Mouse (Mus musculus): ENCODE results near the gene Echdc3. TPM values are rescaled to one million over a fixed set of nuclear protein-coding genes. Genes with fewer than 3 reads are reported as not detected.

The Echdc3 gene
- polyA plus RNA-seq, 1 experiment from 2014 or later: 0.80 TPM

DNA sequence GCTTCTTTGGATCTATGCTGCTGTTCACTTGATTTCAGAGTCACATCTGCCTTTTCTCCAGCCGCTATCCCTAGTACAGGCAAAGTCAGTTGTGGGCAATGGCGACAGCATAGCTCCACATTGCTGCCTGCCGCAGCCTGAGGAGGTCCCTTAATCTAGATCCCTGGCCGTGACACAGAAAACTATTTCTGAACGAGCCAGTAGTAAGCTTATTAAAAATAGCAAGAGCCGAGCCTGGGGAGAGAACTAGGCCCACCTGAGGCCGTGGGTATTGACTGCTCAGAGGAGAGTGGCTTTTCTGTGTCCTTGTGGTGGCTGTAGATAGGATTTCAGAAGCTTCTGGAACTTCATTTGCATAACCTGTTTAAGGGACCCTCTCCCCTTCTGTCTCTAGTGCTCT lies 19.9 kb upstream of the Echdc3 start:
- Histone ChIP-seq H3K9ac (replicated peaks; ENCODE audit: low read depth, low read length) (no peak overlapping the region), H3K4me1 (ENCODE audit: control insufficient read depth, insufficient read depth, low read length) (no peaks in the 10 kb centered on the region), H3K4me3 (ENCODE audit: low read depth, low read length) (no peak overlapping the region), H3K27ac (ENCODE audit: low read depth, low read length) (no peak overlapping the region), H3K36me3 (ENCODE audit: control insufficient read depth, insufficient read depth, low read length) (no peaks in the 10 kb centered on the region), H3K4me2 (ENCODE audit: low read depth, low read length) (no peak overlapping the region), H3K9me3 (ENCODE audit: control insufficient read depth, low read length) (no peaks in the 10 kb centered on the region), H3K27me3 (ENCODE audit: control insufficient read depth, insufficient read depth, low read length) (no peaks in the 10 kb centered on the region)
- no peak for ATAC-seq (ENCODE audit: low read depth)
- 91% methylated on average over 7 of the region's 7 CpGs for WGBS

DNA sequence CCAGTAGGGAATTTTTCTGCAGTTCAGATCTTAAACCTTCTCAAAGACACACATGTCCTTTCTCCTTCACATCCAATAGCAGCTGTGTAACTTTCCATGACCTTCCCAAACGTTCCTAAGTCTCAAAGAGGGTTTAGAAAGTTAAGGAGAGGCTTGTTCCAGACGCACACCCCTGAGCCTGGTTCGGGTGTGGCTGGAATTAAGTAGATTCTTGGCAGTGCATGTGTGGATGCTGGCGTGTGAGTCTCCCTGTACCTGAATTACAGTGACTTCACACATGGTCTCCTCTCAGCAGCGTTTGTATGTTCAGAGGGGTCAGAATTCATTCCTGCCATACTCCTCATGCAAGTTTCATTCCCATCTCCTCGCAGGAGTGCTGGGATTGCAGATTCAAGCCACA lies 18.0 kb upstream of the Echdc3 start:
- ATAC-seq (ENCODE audit: low read depth): no peak

DNA sequence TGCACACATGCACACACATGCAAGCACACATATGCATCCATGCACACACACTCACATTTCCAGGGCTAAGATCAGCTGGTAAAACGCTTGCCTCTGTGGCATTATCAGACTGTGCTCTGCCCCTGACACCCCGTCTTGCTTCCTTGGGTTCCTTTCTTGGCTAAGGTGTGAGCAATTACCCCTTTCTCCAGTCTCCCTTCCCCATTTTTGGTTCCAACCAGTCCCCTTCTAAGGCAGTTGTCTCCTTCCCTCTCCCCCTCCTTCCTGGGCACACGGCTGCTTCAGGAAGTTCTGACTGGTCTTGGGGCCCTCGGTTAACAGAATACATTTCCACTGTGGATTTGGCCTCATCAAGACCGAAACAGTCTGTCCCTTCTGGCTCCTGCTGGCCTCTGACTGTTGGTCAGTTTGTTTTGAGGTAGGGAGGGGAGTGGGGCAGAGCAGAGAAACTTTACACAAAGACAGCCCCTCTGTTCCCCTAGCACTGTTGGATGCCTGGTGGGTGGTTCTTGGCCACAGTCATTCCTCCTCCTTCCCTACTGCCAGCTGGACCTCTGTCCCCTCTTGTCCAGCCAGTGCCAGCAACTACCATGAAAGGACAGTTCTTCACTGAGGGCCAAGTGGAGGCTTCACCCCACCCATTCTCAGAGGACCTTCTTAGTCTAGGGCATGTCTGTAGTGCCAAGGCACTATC lies 16.9 kb upstream of the Echdc3 start:
- Histone ChIP-seq H3K27ac (ENCODE audit: low read depth, low read length) (no peak overlapping the region), H3K4me1 (ENCODE audit: control insufficient read depth, insufficient read depth, low read length) (no peaks in the 10 kb centered on the region), H3K4me2 (ENCODE audit: low read depth, low read length) (no peak overlapping the region), H3K27me3 (ENCODE audit: control insufficient read depth, insufficient read depth, low read length) (no peaks in the 10 kb centered on the region), H3K9ac (replicated peaks; ENCODE audit: low read depth, low read length) (no peak overlapping the region), H3K9me3 (ENCODE audit: control insufficient read depth, low read length) (no peaks in the 10 kb centered on the region), H3K36me3 (ENCODE audit: control insufficient read depth, insufficient read depth, low read length) (no peaks in the 10 kb centered on the region), H3K4me3 (ENCODE audit: low read depth, low read length) (no peak overlapping the region)
- 79% methylated on average over 5 of the region's 5 CpGs for WGBS
- no peak for ATAC-seq (ENCODE audit: low read depth)

More for the DNA sequence above, 18.0 kb upstream of the Echdc3 start:
- WGBS: 86% methylated on average over 6 of the region's 6 CpGs
- Histone ChIP-seq H3K4me1 (ENCODE audit: control insufficient read depth, insufficient read depth, low read length) (no peaks in the 10 kb centered on the region), H3K4me3 (ENCODE audit: low read depth, low read length) (no peak overlapping the region), H3K27me3 (ENCODE audit: control insufficient read depth, insufficient read depth, low read length) (no peaks in the 10 kb centered on the region), H3K4me2 (ENCODE audit: low read depth, low read length) (no peak overlapping the region), H3K27ac (ENCODE audit: low read depth, low read length) (no peak overlapping the region), H3K36me3 (ENCODE audit: control insufficient read depth, insufficient read depth, low read length) (no peaks in the 10 kb centered on the region), H3K9ac (replicated peaks; ENCODE audit: low read depth, low read length) (no peak overlapping the region), H3K9me3 (ENCODE audit: control insufficient read depth, low read length) (no peaks in the 10 kb centered on the region)

DNA sequence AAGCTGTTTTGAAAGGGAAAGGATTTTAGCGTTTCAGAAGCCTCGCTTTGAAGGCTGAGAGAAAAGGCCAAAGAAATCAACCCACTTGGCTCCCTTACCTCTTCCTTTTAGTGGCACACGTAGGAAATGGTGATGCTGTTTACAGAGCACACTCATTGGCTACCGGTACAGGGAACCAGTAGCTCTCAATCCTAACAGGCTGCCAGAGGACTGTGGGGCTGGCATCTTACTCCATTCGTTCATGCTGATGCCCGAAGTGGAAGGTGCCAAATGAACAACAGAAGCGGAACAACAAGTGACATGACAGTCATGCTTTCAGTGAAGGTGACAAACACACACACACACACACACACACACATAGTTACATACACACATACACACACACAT lies 14.2 kb upstream of the Echdc3 start:
- Histone ChIP-seq H3K9ac (replicated peaks; ENCODE audit: low read depth, low read length) (no peak overlapping the region), H3K9me3 (ENCODE audit: control insufficient read depth, low read length) (no peaks in the 10 kb centered on the region), H3K27ac (ENCODE audit: low read depth, low read length) (no peak overlapping the region), H3K4me1 (ENCODE audit: control insufficient read depth, insufficient read depth, low read length) (no peaks in the 10 kb centered on the region), H3K36me3 (ENCODE audit: control insufficient read depth, insufficient read depth, low read length) (no peaks in the 10 kb centered on the region), H3K4me3 (ENCODE audit: low read depth, low read length) (no peak overlapping the region), H3K4me2 (ENCODE audit: low read depth, low read length) (no peak overlapping the region), H3K27me3 (ENCODE audit: control insufficient read depth, insufficient read depth, low read length) (no peaks in the 10 kb centered on the region)
- ATAC-seq (ENCODE audit: low read depth): no peak
- WGBS: 75% methylated on average over 7 of the region's 7 CpGs

DNA sequence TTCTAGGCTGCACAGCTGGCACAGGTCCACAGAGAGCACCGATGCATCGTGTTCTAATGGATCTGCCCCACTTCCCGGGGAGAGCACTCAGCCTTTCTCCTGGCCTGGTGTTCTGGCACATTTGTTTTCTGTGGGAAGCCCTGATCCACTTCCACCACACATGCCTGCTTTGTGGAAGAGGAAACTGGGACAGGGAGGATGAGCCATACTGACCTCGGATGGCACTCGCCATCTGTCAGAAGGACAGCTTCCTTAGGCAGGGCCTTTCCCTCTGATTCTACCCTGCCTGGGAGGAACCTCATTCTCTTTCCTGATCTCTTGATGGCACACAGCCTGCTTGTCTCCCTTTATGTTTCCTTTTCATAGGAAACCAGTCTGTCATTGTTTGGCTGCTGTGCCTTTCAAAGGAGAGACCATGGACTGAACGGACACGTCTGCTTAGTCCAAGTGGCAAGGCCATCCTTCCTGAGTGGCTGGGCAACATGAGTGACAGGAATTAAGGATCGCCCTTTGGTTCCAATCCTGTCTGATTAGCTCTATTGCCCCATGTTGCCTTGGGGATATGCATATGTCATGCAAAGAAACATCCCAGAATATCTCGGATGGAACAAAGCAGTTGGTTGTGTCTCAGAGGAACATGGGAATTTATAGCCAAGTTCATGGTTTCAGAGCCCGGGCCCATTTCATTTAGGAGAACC lies 13.7 kb upstream of the Echdc3 start:
- H3K27me3 ChIP-seq (ENCODE audit: control insufficient read depth, insufficient read depth, low read length): no peaks in the 10 kb centered on the region
- H3K9me3 ChIP-seq (ENCODE audit: control insufficient read depth, low read length): no peaks in the 10 kb centered on the region
- 58% methylated on average over 10 of the region's 10 CpGs for WGBS
- ATAC-seq (ENCODE audit: low read depth): no peak
- H3K4me2 ChIP-seq (ENCODE audit: low read depth, low read length): no peak overlapping the region
- no peak overlapping the region; the same call in 1 of the 2 replicates for H3K27ac ChIP-seq (ENCODE audit: low read depth, low read length)
- H3K9ac ChIP-seq (replicated peaks; ENCODE audit: low read depth, low read length): no peak overlapping the region
- H3K36me3 ChIP-seq (ENCODE audit: control insufficient read depth, insufficient read depth, low read length): no peaks in the 10 kb centered on the region
- no peak overlapping the region for H3K4me3 ChIP-seq (ENCODE audit: low read depth, low read length)
- H3K4me1 ChIP-seq (ENCODE audit: control insufficient read depth, insufficient read depth, low read length): no peaks in the 10 kb centered on the region

DNA sequence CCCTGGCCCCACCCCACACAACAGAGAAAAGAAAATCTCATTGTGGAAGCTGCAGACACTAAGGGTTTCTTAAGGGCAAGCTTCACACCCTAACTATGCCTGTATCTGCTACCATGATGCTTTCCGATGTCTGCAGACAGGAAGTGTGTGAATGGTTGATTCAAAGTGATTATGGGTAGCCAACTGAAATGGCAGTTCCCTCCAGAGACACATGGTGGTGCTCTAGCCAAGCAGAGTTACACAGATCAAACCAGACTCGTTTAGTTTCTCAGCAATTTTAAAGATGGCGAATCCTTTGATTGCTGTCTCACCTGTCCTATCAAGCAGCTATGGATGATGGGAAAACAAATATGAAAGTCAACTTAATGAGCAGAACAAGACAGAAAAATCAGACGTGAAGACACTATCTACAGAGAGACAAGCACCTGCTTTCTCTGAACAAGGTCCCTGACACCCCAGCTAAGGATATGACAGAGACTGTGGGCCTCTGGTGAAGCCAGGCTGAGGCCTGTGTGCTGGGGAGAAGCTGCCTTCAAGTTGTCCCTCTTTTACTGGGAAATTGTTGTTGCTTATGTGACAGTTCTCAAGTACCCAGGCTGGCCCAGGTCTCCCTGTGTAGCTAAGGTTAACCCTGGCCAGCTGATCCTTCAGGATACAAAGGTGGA lies 7.4 kb upstream of the Echdc3 start:
- no peaks in the 10 kb centered on the region for H3K9me3 ChIP-seq (ENCODE audit: control insufficient read depth, low read length)
- no peak overlapping the region for H3K9ac ChIP-seq (replicated peaks; ENCODE audit: low read depth, low read length)
- H3K27me3 ChIP-seq (ENCODE audit: control insufficient read depth, insufficient read depth, low read length): no peaks in the 10 kb centered on the region
- WGBS: 10% methylated on average over 4 of the region's 4 CpGs
- H3K4me1 ChIP-seq (ENCODE audit: control insufficient read depth, insufficient read depth, low read length): no peaks in the 10 kb centered on the region
- no peak overlapping the region for H3K4me3 ChIP-seq (ENCODE audit: low read depth, low read length)
- ATAC-seq (ENCODE audit: low read depth): peak; percentile 87
- no peak overlapping the region for H3K4me2 ChIP-seq (ENCODE audit: low read depth, low read length)
- H3K27ac ChIP-seq (ENCODE audit: low read depth, low read length): no peak overlapping the region
- no peaks in the 10 kb centered on the region for H3K36me3 ChIP-seq (ENCODE audit: control insufficient read depth, insufficient read depth, low read length)

DNA sequence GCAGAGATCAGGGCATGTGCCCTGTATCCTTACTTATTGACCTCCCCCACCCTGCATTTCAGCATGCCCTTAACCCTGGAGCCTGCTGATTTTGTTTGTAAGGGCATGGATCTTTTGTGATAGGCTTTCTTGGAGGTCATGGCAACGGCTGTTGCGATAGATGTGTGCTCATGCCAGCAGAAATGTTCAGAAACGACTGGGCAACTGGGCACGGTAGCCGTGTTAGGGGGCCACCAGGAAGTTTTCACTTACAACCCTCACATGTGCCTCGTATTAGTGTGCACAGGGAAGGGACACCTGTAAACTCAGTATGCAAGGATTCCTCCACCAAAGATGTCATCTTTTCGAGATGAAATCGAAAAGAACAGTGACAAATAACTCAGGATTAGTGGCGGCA lies 508 bp downstream of the Echdc3 start:
- Histone ChIP-seq H3K9ac (replicated peaks; ENCODE audit: low read depth, low read length) (no peak overlapping the region; the same call in 1 of the 2 replicates), H3K36me3 (ENCODE audit: control insufficient read depth, insufficient read depth, low read length) (no peaks in the 10 kb centered on the region), H3K27ac (ENCODE audit: low read depth, low read length) (peak overlapping the region; percentile 0), H3K27me3 (ENCODE audit: control insufficient read depth, insufficient read depth, low read length) (no peaks in the 10 kb centered on the region), H3K4me1 (ENCODE audit: control insufficient read depth, insufficient read depth, low read length) (0 out of 2 replicates have a peak, but pooled peaks cover 3% of the 10 kb centered on the region), H3K4me3 (ENCODE audit: low read depth, low read length) (peak overlapping the region; percentile 15), H3K4me2 (ENCODE audit: low read depth, low read length) (peak overlapping the region; percentile 39), H3K9me3 (ENCODE audit: control insufficient read depth, low read length) (no peaks in the 10 kb centered on the region)
- 52% methylated on average over 9 of the region's 9 CpGs for WGBS
- ATAC-seq (ENCODE audit: low read depth): peak; percentile 31

DNA sequence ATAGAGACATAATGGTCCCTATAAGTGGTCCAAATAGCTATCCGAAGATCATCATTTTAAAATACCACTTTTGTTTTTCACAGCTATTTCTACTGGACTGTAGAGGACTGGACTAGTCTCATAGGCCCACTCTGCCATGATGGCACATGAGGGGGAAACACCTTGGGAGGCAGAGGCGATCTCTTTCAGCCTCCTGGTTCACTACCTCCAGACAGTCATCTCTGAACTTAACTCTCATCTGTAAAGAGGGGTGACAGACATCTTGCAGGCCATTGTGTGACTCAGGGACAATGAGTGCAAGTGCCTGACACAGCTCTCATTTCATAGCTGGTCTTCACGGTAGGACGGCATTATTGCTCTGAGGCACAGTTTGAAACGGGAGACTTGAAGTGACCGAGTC lies 2.0 kb downstream of the Echdc3 start:
- no peaks in the 10 kb centered on the region for H3K36me3 ChIP-seq (ENCODE audit: control insufficient read depth, insufficient read depth, low read length)
- no peak overlapping the region for H3K27ac ChIP-seq (ENCODE audit: low read depth, low read length)
- no peaks in the 10 kb centered on the region for H3K27me3 ChIP-seq (ENCODE audit: control insufficient read depth, insufficient read depth, low read length)
- 0 out of 2 replicates have a peak, but pooled peaks cover 3% of the 10 kb centered on the region for H3K4me1 ChIP-seq (ENCODE audit: control insufficient read depth, insufficient read depth, low read length)
- no peak overlapping the region for H3K4me2 ChIP-seq (ENCODE audit: low read depth, low read length)
- no peak overlapping the region for H3K9ac ChIP-seq (replicated peaks; ENCODE audit: low read depth, low read length)
- no peak for ATAC-seq (ENCODE audit: low read depth)
- WGBS: 84% methylated on average over 6 of the region's 6 CpGs
- no peak overlapping the region for H3K4me3 ChIP-seq (ENCODE audit: low read depth, low read length)
- no peaks in the 10 kb centered on the region for H3K9me3 ChIP-seq (ENCODE audit: control insufficient read depth, low read length)

DNA sequence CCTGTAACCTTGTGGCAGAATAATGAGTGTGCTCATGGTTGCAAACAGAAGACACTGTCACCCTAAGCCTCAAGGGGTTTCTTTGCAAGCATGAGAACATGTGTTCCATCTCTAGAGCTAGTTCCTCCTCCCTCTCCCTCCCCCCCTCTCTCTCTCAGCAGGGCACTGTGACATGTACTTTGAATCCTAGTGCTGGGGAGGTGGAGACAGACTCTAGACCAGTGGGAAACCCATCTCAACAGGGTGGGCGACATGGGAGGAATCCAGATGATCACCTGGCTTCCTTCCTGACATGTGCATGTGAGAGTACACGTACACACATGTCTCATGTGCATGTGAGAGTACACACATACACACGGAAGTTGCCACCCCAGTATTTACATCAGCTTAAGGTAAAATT lies 3.1 kb downstream of the Echdc3 start:
- Histone ChIP-seq H3K27ac (ENCODE audit: low read depth, low read length) (no peak overlapping the region), H3K4me3 (ENCODE audit: low read depth, low read length) (no peak overlapping the region), H3K36me3 (ENCODE audit: control insufficient read depth, insufficient read depth, low read length) (no peaks in the 10 kb centered on the region), H3K9ac (replicated peaks; ENCODE audit: low read depth, low read length) (no peak overlapping the region), H3K4me2 (ENCODE audit: low read depth, low read length) (no peak overlapping the region), H3K27me3 (ENCODE audit: control insufficient read depth, insufficient read depth, low read length) (no peaks in the 10 kb centered on the region), H3K9me3 (ENCODE audit: control insufficient read depth, low read length) (no peaks in the 10 kb centered on the region), H3K4me1 (ENCODE audit: control insufficient read depth, insufficient read depth, low read length) (0 out of 2 replicates have a peak, but pooled peaks cover 3% of the 10 kb centered on the region)
- ATAC-seq (ENCODE audit: low read depth): no peak
- 87% methylated on average over 3 of the region's 3 CpGs for WGBS

Data from neural tube, embryonic 14.5 days (tissue).